Comparison of ENCODE assay signal across 9 mouse cellular contexts in genomic region chr17:10744709-10745461, GRCm38 (mm10).
A peak's percentile ranks its signal among the peaks of the same experiment; 100 is the strongest.
DNase-seq lines count a peak whose midpoint lies in the region; ATAC-seq lines count a peak whose summit lies in the region.
"Had no signal": no experiment of that assay in that cellular context is flagged by ENCODE, and none has a peak within 500 bp of the region (broad histone marks: within the 10 kb centered on the region; RNA-seq: fewer than 3 reads in every experiment).

No protein-coding gene starts in this region.

- H3K4me1 ChIP-seq in embryonic facial prominence, embryonic 11.5 days (ENCODE audit: control insufficient read depth, insufficient read depth, low read length), result no peaks in the 10 kb centered on the region
- H3K4me1 ChIP-seq in heart, embryonic 10.5 days, result peaks cover 12% of the 10 kb centered on the region
- peaks cover 5% of the 10 kb centered on the region; the same call in 1 of the 2 replicates for H3K4me1 ChIP-seq in kidney, embryonic 14.5 days (ENCODE audit: control insufficient read depth, insufficient read depth, low read length)
- H3K4me1 ChIP-seq in limb, embryonic 11.5 days (ENCODE audit: control insufficient read depth, insufficient read depth, low read length), result 0 out of 2 replicates have a peak, but pooled peaks cover 2% of the 10 kb centered on the region
- H3K4me1 ChIP-seq: liver, embryonic 15.5 days had no signal

- H3K27me3 ChIP-seq in embryonic facial prominence, embryonic 11.5 days (ENCODE audit: control insufficient read depth, insufficient read depth, low read length), result no peaks in the 10 kb centered on the region
- no peaks in the 10 kb centered on the region for H3K27me3 ChIP-seq in heart, embryonic 10.5 days (ENCODE audit: insufficient read depth, poor library complexity, severe bottlenecking)
- no peaks in the 10 kb centered on the region for H3K27me3 ChIP-seq in kidney, embryonic 14.5 days (ENCODE audit: control insufficient read depth, insufficient read depth, low read length)
- H3K27me3 ChIP-seq in limb, embryonic 11.5 days (ENCODE audit: control insufficient read depth, insufficient read depth, low read length), result no peaks in the 10 kb centered on the region
- H3K27me3 ChIP-seq: liver, embryonic 15.5 days had no signal

- H3K4me3 ChIP-seq in embryonic facial prominence, embryonic 11.5 days (ENCODE audit: low read depth, low read length), result no peak overlapping the region
- H3K4me3 ChIP-seq in heart, embryonic 10.5 days, result no peak overlapping the region
- H3K4me3 ChIP-seq in kidney, embryonic 14.5 days (ENCODE audit: low read length), result no peak overlapping the region
- no peak overlapping the region for H3K4me3 ChIP-seq in limb, embryonic 11.5 days (ENCODE audit: low read depth, low read length)
- H3K4me3 ChIP-seq: liver, embryonic 15.5 days had no signal

- no peaks in the 10 kb centered on the region for H3K9me3 ChIP-seq in embryonic facial prominence, embryonic 11.5 days (replicated peaks; ENCODE audit: control insufficient read depth, low read length)
- no peaks in the 10 kb centered on the region for H3K9me3 ChIP-seq in heart, embryonic 10.5 days
- no peaks in the 10 kb centered on the region for H3K9me3 ChIP-seq in kidney, embryonic 14.5 days (ENCODE audit: control insufficient read depth, low read length)
- no peaks in the 10 kb centered on the region for H3K9me3 ChIP-seq in limb, embryonic 11.5 days (ENCODE audit: control insufficient read depth, low read length)
- H3K9me3 ChIP-seq: liver, embryonic 15.5 days had no signal

- H3K36me3 ChIP-seq in embryonic facial prominence, embryonic 11.5 days (replicated peaks; ENCODE audit: control insufficient read depth, insufficient read depth, low read depth, low read length), result no peaks in the 10 kb centered on the region
- no peaks in the 10 kb centered on the region for H3K36me3 ChIP-seq in heart, embryonic 10.5 days
- H3K36me3 ChIP-seq in kidney, embryonic 14.5 days (ENCODE audit: control insufficient read depth, insufficient read depth, low read length), result no peaks in the 10 kb centered on the region
- no peaks in the 10 kb centered on the region for H3K36me3 ChIP-seq in limb, embryonic 11.5 days (ENCODE audit: control insufficient read depth, insufficient read depth, low read length)
- H3K36me3 ChIP-seq: liver, embryonic 15.5 days had no signal

- no peak overlapping the region for H3K27ac ChIP-seq in embryonic facial prominence, embryonic 11.5 days (replicated peaks; ENCODE audit: low read depth, low read length)
- H3K27ac ChIP-seq in heart, embryonic 10.5 days, result 0 out of 2 replicates have a peak overlapping the region, but pooled peaks have one; percentile 18
- H3K27ac ChIP-seq in kidney, embryonic 14.5 days (ENCODE audit: low read depth, low read length), result no peak overlapping the region
- H3K27ac ChIP-seq in limb, embryonic 11.5 days (replicated peaks; ENCODE audit: low read depth, low read length), result no peak overlapping the region
- H3K27ac ChIP-seq: liver, embryonic 15.5 days had no signal

- ATAC-seq in embryonic facial prominence, embryonic 11.5 days (replicated peaks; ENCODE audit: insufficient number of reproducible peaks, low FRiP score, low TSS enrichment, low read depth), result peak; percentile 90
- ATAC-seq in kidney, embryonic 14.5 days (ENCODE audit: low FRiP score, low TSS enrichment), result peak; percentile 68; the same call in 1 of the 2 replicates
- ATAC-seq in limb, embryonic 11.5 days (ENCODE audit: insufficient number of reproducible peaks, low FRiP score, low TSS enrichment, low read depth), result no peak

- DNase-seq in heart, adult 11 months, result peak; percentile 93
- DNase-seq in heart, postnatal 25 days (ENCODE audit: low spot score), result no peak
- peak; percentile 81 for DNase-seq in embryonic facial prominence, embryonic 11.5 days (ENCODE audit: low spot score)
- no peak for DNase-seq in heart, embryonic 10.5 days (ENCODE audit: low spot score)
- peak; percentile 39 for DNase-seq in limb, embryonic 11.5 days (ENCODE audit: low spot score)
- DNase-seq in neural tube, embryonic 10.5 days (ENCODE audit: extremely low spot score, low spot score), result peak; percentile 44
- DNase-seq in urinary bladder, postnatal 25 days (ENCODE audit: low spot score), result peak; percentile 18

- 12% methylated on average over 4 of the region's 4 CpGs for WGBS in embryonic facial prominence, embryonic 11.5 days
- 24% methylated on average over 4 of the region's 4 CpGs for whole genome bisulfite sequencing in heart, embryonic 10.5 days
- whole genome bisulfite sequencing in kidney, embryonic 14.5 days, result 29% methylated on average over 4 of the region's 4 CpGs
- 36% methylated on average over 4 of the region's 4 CpGs for WGBS in limb, embryonic 11.5 days

- H3K9ac ChIP-seq in embryonic facial prominence, embryonic 11.5 days (replicated peaks; ENCODE audit: low read length), result no peak overlapping the region
- H3K9ac ChIP-seq in kidney, embryonic 14.5 days (ENCODE audit: low read depth, low read length), result no peak overlapping the region
- H3K9ac ChIP-seq in limb, embryonic 11.5 days (ENCODE audit: low read length), result no peak overlapping the region
- H3K9ac ChIP-seq: liver, embryonic 15.5 days had no signal

- no peak overlapping the region for H3K4me2 ChIP-seq in embryonic facial prominence, embryonic 11.5 days (ENCODE audit: low read depth, low read length)
- no peak overlapping the region for H3K4me2 ChIP-seq in kidney, embryonic 14.5 days (replicated peaks; ENCODE audit: low read depth, low read length)
- no peak overlapping the region for H3K4me2 ChIP-seq in limb, embryonic 11.5 days (ENCODE audit: low read depth, severe bottlenecking)
- H3K4me2 ChIP-seq: liver, embryonic 15.5 days had no signal

- intact Hi-C loops in heart, postnatal 25 days (cut with DNase I), result loop anchor here (2.0 to 10.0 kb wide), 4 partner anchors 243 to 1576 kb away; no protein-coding TSS in a partner anchor

Comparison
In these comparisons a context has a peak if more than half of its experiments do, and no peak if none do; other contexts are left out.
1. DNase-seq: peak in heart, adult 11 months (single experiment), embryonic facial prominence, embryonic 11.5 days (single experiment), limb, embryonic 11.5 days (single experiment), neural tube, embryonic 10.5 days (single experiment) and urinary bladder, postnatal 25 days (single experiment); none in heart, postnatal 25 days (single experiment) and heart, embryonic 10.5 days (single experiment).